Mouse (Mus musculus): Measurements from ENCODE around the gene Mrps18a. TPM values are rescaled to one million over a fixed set of nuclear protein-coding genes. Genes with fewer than 3 reads are reported as not detected.
A peak's percentile ranks its signal among the peaks of the same experiment; 100 is the strongest.

Mrps18a gene
- polyA plus RNA-seq, 1 experiment from 2014 or later: 129 TPM

DNA sequence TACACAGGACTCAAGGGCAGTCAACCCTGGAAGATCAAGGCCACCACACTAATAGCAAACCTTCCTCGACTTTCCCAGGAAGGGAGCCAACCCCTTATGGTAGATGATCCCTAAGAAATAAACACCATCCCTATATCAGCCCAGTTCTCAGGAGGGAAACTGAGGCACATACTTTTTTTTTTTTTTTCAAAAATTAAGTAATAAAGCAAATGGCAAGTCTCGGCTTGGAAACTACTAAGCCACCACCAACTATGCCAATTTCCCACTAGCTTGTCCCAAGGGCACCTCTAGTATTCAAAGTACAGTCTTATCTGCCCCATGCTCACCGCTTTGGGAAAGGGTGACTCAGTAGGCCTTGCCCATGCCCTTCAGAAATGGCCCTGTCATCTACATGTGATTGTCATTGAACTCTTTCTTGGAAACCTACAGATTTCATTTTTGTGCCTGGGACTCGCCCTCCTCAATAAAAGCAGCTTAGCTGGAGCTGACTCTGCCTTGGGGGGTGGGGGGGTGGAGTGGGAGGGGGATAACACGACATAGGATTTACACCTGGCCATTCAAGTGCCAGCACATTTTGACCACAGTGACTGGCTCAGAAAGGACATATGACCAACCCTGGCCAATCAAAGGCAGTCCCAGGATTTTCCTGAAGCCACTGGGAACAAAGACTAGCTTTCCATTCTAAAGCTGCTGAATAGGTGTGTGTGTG is 35.1 kb upstream of the Mrps18a start:
- 76% methylated on average over 5 of the region's 5 CpGs for WGBS
- H3K27ac ChIP-seq (ENCODE audit: low read length): no peak overlapping the region
- peaks cover 5% of the 10 kb centered on the region; the same call in 1 of the 2 replicates for H3K9me3 ChIP-seq (replicated peaks; ENCODE audit: control insufficient read depth, low read length)
- ATAC-seq (replicated peaks; ENCODE audit: extremely low read depth, insufficient read depth, low FRiP score): no peak
- peaks cover 11% of the 10 kb centered on the region for H3K4me1 ChIP-seq (ENCODE audit: control insufficient read depth, insufficient read depth, low read length)
- H3K27me3 ChIP-seq (ENCODE audit: control insufficient read depth, insufficient read depth, low read length): no peaks in the 10 kb centered on the region
- H3K4me3 ChIP-seq (ENCODE audit: low read length): no peak overlapping the region
- H3K4me2 ChIP-seq (ENCODE audit: low read depth, low read length): no peak overlapping the region
- H3K36me3 ChIP-seq (ENCODE audit: control insufficient read depth, insufficient read depth): no peaks in the 10 kb centered on the region
- H3K9ac ChIP-seq (ENCODE audit: low read length): no peak overlapping the region

GRCm38 (mm10) chr17:46076260-46076551 is 34.6 kb upstream of the Mrps18a start:
- peaks cover 14% of the 10 kb centered on the region for H3K4me1 ChIP-seq (ENCODE audit: control insufficient read depth, insufficient read depth, low read length)
- H3K4me3 ChIP-seq (ENCODE audit: low read length): no peak overlapping the region
- 53% methylated on average over 1 of the region's 1 CpGs for WGBS
- H3K27me3 ChIP-seq (ENCODE audit: control insufficient read depth, insufficient read depth, low read length): no peaks in the 10 kb centered on the region
- no peak for ATAC-seq (replicated peaks; ENCODE audit: extremely low read depth, insufficient read depth, low FRiP score)
- H3K4me2 ChIP-seq (ENCODE audit: low read depth, low read length): no peak overlapping the region
- no peak overlapping the region for H3K27ac ChIP-seq (ENCODE audit: low read length)
- H3K9me3 ChIP-seq (replicated peaks; ENCODE audit: control insufficient read depth, low read length): peaks cover 5% of the 10 kb centered on the region; the same call in 1 of the 2 replicates
- no peaks in the 10 kb centered on the region for H3K36me3 ChIP-seq (ENCODE audit: control insufficient read depth, insufficient read depth)
- no peak overlapping the region for H3K9ac ChIP-seq (ENCODE audit: low read length)

GRCm38 (mm10) chr17:46077921-46078534 is 32.8 kb upstream of the Mrps18a start:
- no peak for ATAC-seq (replicated peaks; ENCODE audit: extremely low read depth, insufficient read depth, low FRiP score)
- WGBS: 84% methylated on average over 12 of the region's 12 CpGs
- Histone ChIP-seq H3K27me3 (ENCODE audit: control insufficient read depth, insufficient read depth, low read length) (no peaks in the 10 kb centered on the region), H3K4me1 (ENCODE audit: control insufficient read depth, insufficient read depth, low read length) (peaks cover 19% of the 10 kb centered on the region), H3K4me3 (ENCODE audit: low read length) (no peak overlapping the region), H3K4me2 (ENCODE audit: low read depth, low read length) (no peak overlapping the region), H3K9ac (ENCODE audit: low read length) (no peak overlapping the region), H3K36me3 (ENCODE audit: control insufficient read depth, insufficient read depth) (no peaks in the 10 kb centered on the region), H3K9me3 (replicated peaks; ENCODE audit: control insufficient read depth, low read length) (peaks cover 5% of the 10 kb centered on the region; the same call in 1 of the 2 replicates), H3K27ac (ENCODE audit: low read length) (no peak overlapping the region)

DNA sequence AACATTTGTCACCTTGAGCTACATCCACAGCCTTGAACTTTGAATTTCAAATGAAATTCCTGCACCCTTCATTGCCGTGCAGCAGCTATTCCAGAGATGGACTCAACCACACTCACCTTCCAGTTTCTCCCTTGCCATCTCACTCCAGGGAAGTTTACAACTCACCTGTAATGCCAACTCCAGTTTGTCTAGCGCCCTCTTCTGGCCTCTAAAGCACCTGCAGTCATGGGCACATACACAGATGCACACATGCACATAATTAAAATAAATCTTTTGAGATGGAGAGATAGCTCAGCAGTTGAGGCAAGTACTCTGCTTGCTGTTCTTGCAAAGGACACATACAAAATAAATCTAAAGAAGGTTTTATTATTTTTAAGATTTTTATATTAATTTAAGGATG is 31.7 kb upstream of the Mrps18a start:
- Histone ChIP-seq H3K27me3 (ENCODE audit: control insufficient read depth, insufficient read depth, low read length) (no peaks in the 10 kb centered on the region), H3K9ac (ENCODE audit: low read length) (no peak overlapping the region), H3K27ac (ENCODE audit: low read length) (no peak overlapping the region), H3K4me2 (ENCODE audit: low read depth, low read length) (no peak overlapping the region), H3K9me3 (replicated peaks; ENCODE audit: control insufficient read depth, low read length) (peaks cover 5% of the 10 kb centered on the region; the same call in 1 of the 2 replicates), H3K4me1 (ENCODE audit: control insufficient read depth, insufficient read depth, low read length) (peaks cover 25% of the 10 kb centered on the region), H3K36me3 (ENCODE audit: control insufficient read depth, insufficient read depth) (no peaks in the 10 kb centered on the region), H3K4me3 (ENCODE audit: low read length) (no peak overlapping the region)
- WGBS: 71% methylated on average over 2 of the region's 2 CpGs
- no peak for ATAC-seq (replicated peaks; ENCODE audit: extremely low read depth, insufficient read depth, low FRiP score)

GRCm38 (mm10) chr17:46080388-46080787 is 30.4 kb upstream of the Mrps18a start:
- Histone ChIP-seq H3K36me3 (ENCODE audit: control insufficient read depth, insufficient read depth) (no peaks in the 10 kb centered on the region), H3K4me3 (ENCODE audit: low read length) (no peak overlapping the region), H3K9me3 (replicated peaks; ENCODE audit: control insufficient read depth, low read length) (peaks cover 5% of the 10 kb centered on the region; the same call in 1 of the 2 replicates), H3K4me1 (ENCODE audit: control insufficient read depth, insufficient read depth, low read length) (peaks cover 28% of the 10 kb centered on the region), H3K9ac (ENCODE audit: low read length) (no peak overlapping the region), H3K27ac (ENCODE audit: low read length) (no peak overlapping the region), H3K27me3 (ENCODE audit: control insufficient read depth, insufficient read depth, low read length) (no peaks in the 10 kb centered on the region), H3K4me2 (ENCODE audit: low read depth, low read length) (no peak overlapping the region)
- no peak for ATAC-seq (replicated peaks; ENCODE audit: extremely low read depth, insufficient read depth, low FRiP score)
- WGBS: 68% methylated on average over 7 of the region's 7 CpGs

GRCm38 (mm10) chr17:46081042-46081441 is 29.7 kb upstream of the Mrps18a start:
- WGBS: 43% methylated on average over 5 of the region's 5 CpGs

DNA sequence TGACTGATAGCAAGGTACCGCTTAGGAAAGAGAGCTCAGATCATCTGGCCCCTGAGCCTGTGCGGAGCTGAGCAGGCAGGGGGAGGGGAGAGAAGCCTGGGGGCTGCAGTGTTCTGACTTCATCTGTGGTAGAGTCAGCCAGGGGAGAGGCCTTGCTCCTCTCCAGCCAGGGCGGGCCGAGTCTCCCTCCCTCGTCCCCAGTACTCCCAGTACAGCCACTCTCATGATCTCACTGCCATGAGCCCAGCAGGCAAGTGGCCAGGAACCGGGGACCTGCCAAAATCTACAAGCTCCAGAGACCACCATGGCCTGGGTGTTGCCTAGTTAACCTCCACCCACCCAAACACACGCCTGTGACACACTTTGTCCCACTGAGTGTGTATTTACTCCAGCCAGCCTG is 29.1 kb upstream of the Mrps18a start:
- H3K4me2 ChIP-seq (ENCODE audit: low read depth, low read length): no peak overlapping the region
- H3K4me3 ChIP-seq (ENCODE audit: low read length): no peak overlapping the region
- H3K27ac ChIP-seq (ENCODE audit: low read length): no peak overlapping the region; the same call in 1 of the 2 replicates
- no peak for ATAC-seq (replicated peaks; ENCODE audit: extremely low read depth, insufficient read depth, low FRiP score)
- no peaks in the 10 kb centered on the region for H3K36me3 ChIP-seq (ENCODE audit: control insufficient read depth, insufficient read depth)
- WGBS: 46% methylated on average over 7 of the region's 7 CpGs
- H3K9me3 ChIP-seq (replicated peaks; ENCODE audit: control insufficient read depth, low read length): peaks cover 5% of the 10 kb centered on the region; the same call in 1 of the 2 replicates
- H3K9ac ChIP-seq (ENCODE audit: low read length): no peak overlapping the region
- no peaks in the 10 kb centered on the region for H3K27me3 ChIP-seq (ENCODE audit: control insufficient read depth, insufficient read depth, low read length)
- H3K4me1 ChIP-seq (ENCODE audit: control insufficient read depth, insufficient read depth, low read length): peaks cover 30% of the 10 kb centered on the region

More at GRCm38 (mm10) chr17:46081042-46081441, 29.7 kb upstream of the Mrps18a start:
- H3K4me3 ChIP-seq (ENCODE audit: low read length): no peak overlapping the region
- H3K36me3 ChIP-seq (ENCODE audit: control insufficient read depth, insufficient read depth): no peaks in the 10 kb centered on the region
- peaks cover 28% of the 10 kb centered on the region for H3K4me1 ChIP-seq (ENCODE audit: control insufficient read depth, insufficient read depth, low read length)
- ATAC-seq (replicated peaks; ENCODE audit: extremely low read depth, insufficient read depth, low FRiP score): no peak
- H3K9ac ChIP-seq (ENCODE audit: low read length): no peak overlapping the region
- no peak overlapping the region for H3K4me2 ChIP-seq (ENCODE audit: low read depth, low read length)
- H3K27me3 ChIP-seq (ENCODE audit: control insufficient read depth, insufficient read depth, low read length): no peaks in the 10 kb centered on the region
- H3K9me3 ChIP-seq (replicated peaks; ENCODE audit: control insufficient read depth, low read length): peaks cover 5% of the 10 kb centered on the region; the same call in 1 of the 2 replicates
- H3K27ac ChIP-seq (ENCODE audit: low read length): no peak overlapping the region

GRCm38 (mm10) chr17:46083381-46083780 is 27.4 kb upstream of the Mrps18a start:
- no peak for ATAC-seq (replicated peaks; ENCODE audit: extremely low read depth, insufficient read depth, low FRiP score)
- H3K4me2 ChIP-seq (ENCODE audit: low read depth, low read length): peak overlapping the region; percentile 65; the same call in 1 of the 2 replicates
- H3K4me3 ChIP-seq (ENCODE audit: low read length): no peak overlapping the region
- H3K27me3 ChIP-seq (ENCODE audit: control insufficient read depth, insufficient read depth, low read length): no peaks in the 10 kb centered on the region
- peak overlapping the region; percentile 78 for H3K27ac ChIP-seq (ENCODE audit: low read length)
- 78% methylated on average over 3 of the region's 3 CpGs for WGBS
- no peaks in the 10 kb centered on the region for H3K36me3 ChIP-seq (ENCODE audit: control insufficient read depth, insufficient read depth)
- peaks cover 30% of the 10 kb centered on the region for H3K4me1 ChIP-seq (ENCODE audit: control insufficient read depth, insufficient read depth, low read length)
- peaks cover 5% of the 10 kb centered on the region; the same call in 1 of the 2 replicates for H3K9me3 ChIP-seq (replicated peaks; ENCODE audit: control insufficient read depth, low read length)
- no peak overlapping the region for H3K9ac ChIP-seq (ENCODE audit: low read length)

GRCm38 (mm10) chr17:46084091-46084501 is 26.7 kb upstream of the Mrps18a start:
- Histone ChIP-seq H3K36me3 (ENCODE audit: control insufficient read depth, insufficient read depth) (no peaks in the 10 kb centered on the region), H3K27ac (ENCODE audit: low read length) (peak overlapping the region; percentile 78), H3K27me3 (ENCODE audit: control insufficient read depth, insufficient read depth, low read length) (no peaks in the 10 kb centered on the region), H3K4me3 (ENCODE audit: low read length) (peak overlapping the region; percentile 25), H3K9ac (ENCODE audit: low read length) (peak overlapping the region; percentile 52), H3K4me2 (ENCODE audit: low read depth, low read length) (peak overlapping the region; percentile 65), H3K9me3 (replicated peaks; ENCODE audit: control insufficient read depth, low read length) (peaks cover 1% of the 10 kb centered on the region; the same call in 1 of the 2 replicates), H3K4me1 (ENCODE audit: control insufficient read depth, insufficient read depth, low read length) (peaks cover 30% of the 10 kb centered on the region)
- WGBS: 2% methylated on average over 10 of the region's 10 CpGs
- ATAC-seq (replicated peaks; ENCODE audit: extremely low read depth, insufficient read depth, low FRiP score): peak; percentile 87
